Mouse (Mus musculus) left cerebral cortex, postnatal 36 days (tissue): ENCODE results near the gene Wipf2. TPM values are rescaled to one million over a fixed set of nuclear protein-coding genes. Genes with fewer than 3 reads are reported as not detected.

Source experiments
- DNase-seq, 2 experiments: peaks; one replicate each; pipeline ENCODE4 v3.0.0; 2021 to 2022; ENCODE audit warnings: low spot score in 2 of 2, mixed read lengths in 1 of 2
- intact Hi-C: fragments of 180-260 bp; cut with DNase I; formaldehyde crosslinking; loops from one replicate; pipeline ENCODE4 v1.15.1; 2025
- total RNA-seq, 2 experiments: library from RNA; stranded (reverse); gene quantifications; 2 replicates each; pipeline ENCODE4 v1.2.3; 2021

Gene Wipf2
- total RNA-seq, 2 experiments from 2014 or later: 67.4 to 74.6 TPM

- DNase-seq: no peak
- intact Hi-C loops: no loop called here
These were observed 89.3 kb downstream of the Wipf2 start for GRCm38 (mm10) chr11:98952736-98953135.

GRCm38 (mm10) chr11:98953361-98953760 lies 89.9 kb downstream of the Wipf2 start:
- intact Hi-C loops: no loop called here
- DNase-seq: no peak

GRCm38 (mm10) chr11:98953835-98954320 lies 90.4 kb downstream of the Wipf2 start:
- no peak for DNase-seq
- intact Hi-C loops: no loop called here

- DNase-seq: peak in 1 of 2 experiments; percentile 62
- intact Hi-C loops: no loop called here
These were observed 90.9 kb downstream of the Wipf2 start for GRCm38 (mm10) chr11:98954373-98954772.

Other genes with a start within 250 kb of the Wipf2 start
- gene Gm12355, start 238.0 kb upstream of the Wipf2 start, total RNA-seq: 10 to 100 TPM in 1 of 2 experiments, 1 to 10 TPM in 1; 9.4 to 10.6 TPM
- gene Gsdma3, start 237.3 kb upstream of the Wipf2 start, total RNA-seq: not detected
- not detected for gene Gsdma2, start 216.9 kb upstream of the Wipf2 start, total RNA-seq
- not detected for gene Gsdma, start 199.3 kb upstream of the Wipf2 start, total RNA-seq
- gene Psmd3, start 181.1 kb upstream of the Wipf2 start, total RNA-seq: 100 to 1,000 TPM; 131 to 145 TPM
- gene Csf3, start 162.4 kb upstream of the Wipf2 start, total RNA-seq: not detected
- gene Med24, start 134.2 kb upstream of the Wipf2 start, total RNA-seq: 100 to 1,000 TPM; 123 to 133 TPM
- 100 to 1,000 TPM; 718 to 779 TPM for gene Thra, start 123.0 kb upstream of the Wipf2 start, total RNA-seq
- gene Nr1d1, start 88.3 kb upstream of the Wipf2 start, total RNA-seq: 100 to 1,000 TPM; 117 to 141 TPM
- 100 to 1,000 TPM; 169 to 193 TPM for gene Msl1, start 68.1 kb upstream of the Wipf2 start, total RNA-seq
- gene Casc3, start 58.7 kb upstream of the Wipf2 start, total RNA-seq: 10 to 100 TPM; 46.7 to 63.5 TPM
- 100 to 1,000 TPM; 139 to 161 TPM for gene Rapgefl1, start 26.9 kb upstream of the Wipf2 start, total RNA-seq
- under 1 TPM; 0.39 to 0.47 TPM for gene Cdc6, start 44.2 kb downstream of the Wipf2 start, total RNA-seq
- 10 to 100 TPM; 10.5 to 11.6 TPM for gene Rara, start 64.2 kb downstream of the Wipf2 start, total RNA-seq
- 1 to 10 TPM; 2.0 TPM for gene Gjd3, start 119.4 kb downstream of the Wipf2 start, total RNA-seq
- 1 to 10 TPM in 1 of 2 experiments, under 1 TPM in 1; 0.66 to 1.8 TPM for gene Top2a, start 160.6 kb downstream of the Wipf2 start, total RNA-seq
- 10 to 100 TPM; 72.0 to 90.9 TPM for gene Igfbp4, start 177.6 kb downstream of the Wipf2 start, total RNA-seq
- under 1 TPM; 0.45 to 0.54 TPM for gene Tns4, start 225.7 kb downstream of the Wipf2 start, total RNA-seq